Mouse (Mus musculus) stomach, postnatal 0 days (tissue): ENCODE data around the gene Tsc22d1.

ENCODE experiments used
- CTCF ChIP-seq: IDR thresholded peaks from 2 replicates; pipeline ENCODE4 v1.5.1; 2016; ENCODE audit warnings: antibody characterized with exemption, low read depth, mild to moderate bottlenecking, moderate library complexity
- EP300 ChIP-seq: optimal IDR thresholded peaks from 2 replicates; pipeline ENCODE3; 2016; ENCODE audit warnings: antibody characterized with exemption

DNA sequence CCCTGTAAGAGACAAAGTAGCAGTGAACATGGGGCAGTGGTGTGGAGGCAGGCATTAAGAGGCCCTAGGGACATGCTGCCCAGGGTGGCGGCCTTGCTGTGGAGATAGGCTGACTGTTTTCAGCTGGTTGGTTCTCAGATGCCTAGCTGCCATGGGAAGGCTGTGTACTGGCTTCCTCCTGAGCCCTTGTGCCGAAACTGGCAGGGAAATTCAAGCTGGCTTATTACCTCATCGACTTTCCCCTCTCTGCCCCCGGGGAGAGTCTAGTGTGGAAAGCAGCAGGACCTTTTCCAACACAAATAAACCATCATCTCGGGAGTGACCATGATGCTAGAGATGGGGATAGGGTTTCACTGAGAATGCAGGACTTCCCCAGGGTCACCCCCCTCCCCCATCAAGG, 113.9 kb downstream of the Tsc22d1 start:
- TF ChIP-seq CTCF (no peak), EP300 (no peak)
